Mouse (Mus musculus) A20 (cell line): ENCODE data around the gene Qdpr.

Source experiments
- DNase-seq: peaks from one replicate; pipeline ENCODE4 v3.0.0-alpha.2; 2011; ENCODE audit warnings: low read depth, low spot score

The Qdpr gene

DNA sequence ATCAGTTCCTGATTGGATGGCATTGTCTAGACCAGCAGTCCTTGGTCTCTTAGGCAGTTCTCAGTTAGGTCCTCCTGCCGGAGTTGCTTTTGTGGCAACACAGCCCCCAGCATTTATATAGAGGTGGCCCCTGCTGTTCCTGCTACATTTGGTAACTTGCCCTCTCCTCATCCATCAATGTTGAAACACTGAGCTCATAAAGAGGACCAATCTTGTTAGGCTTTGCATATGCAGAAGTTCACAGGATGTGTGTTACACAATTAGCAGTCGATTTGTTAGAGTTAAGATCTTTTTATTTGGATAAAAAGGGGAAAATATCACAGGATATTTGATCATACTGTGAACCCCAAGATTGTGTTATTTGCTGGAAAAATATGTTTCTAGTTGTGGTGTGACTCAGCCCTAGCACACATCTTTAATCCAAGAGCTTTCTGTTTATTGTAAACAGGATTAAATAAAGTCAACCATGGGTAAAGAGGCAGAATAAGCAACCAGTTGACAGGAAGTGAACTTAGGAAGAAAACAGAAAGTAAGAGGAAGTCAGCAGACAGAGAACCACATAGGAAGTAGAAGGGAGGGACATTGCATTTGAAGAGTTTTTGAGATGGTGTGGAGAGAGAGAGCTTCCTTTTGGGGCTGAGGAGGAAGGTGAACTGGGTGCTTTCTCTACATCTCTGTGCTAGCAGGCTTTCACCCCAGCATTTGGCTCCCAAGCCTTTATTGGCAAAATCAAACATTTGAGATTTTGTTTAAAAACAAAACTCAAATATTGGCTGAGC, 65.8 kb downstream of the Qdpr start:
- DNase-seq, result no peak
